ENCODE assay signal across 11 mouse cellular contexts in genomic region chr5:3512584-3512983, GRCm38 (mm10). TPM values are rescaled to one million over a fixed set of nuclear protein-coding genes. Genes with fewer than 3 reads are reported as not detected.
DNase-seq lines count a peak whose midpoint lies in the region; ATAC-seq lines count a peak whose summit lies in the region.
"Had no signal": no experiment of that assay in that cellular context is flagged by ENCODE, and none has a peak within 500 bp of the region (broad histone marks: within the 10 kb centered on the region; RNA-seq: fewer than 3 reads in every experiment).

No protein-coding gene starts in this region.

- no peak overlapping the region for H3K4me3 ChIP-seq in forebrain, embryonic 14.5 days (ENCODE audit: low read depth, low read length)
- H3K4me3 ChIP-seq in forebrain, embryonic 10.5 days: no peak overlapping the region
- no peak overlapping the region for H3K4me3 ChIP-seq in midbrain, embryonic 13.5 days (replicated peaks)
- H3K4me3 ChIP-seq in midbrain, embryonic 15.5 days: no peak overlapping the region
- H3K4me3 ChIP-seq: hindbrain, embryonic 12.5 days had no signal

- no peak overlapping the region for H3K4me2 ChIP-seq in forebrain, embryonic 14.5 days (ENCODE audit: low read length)
- no peak overlapping the region for H3K4me2 ChIP-seq in midbrain, embryonic 13.5 days (replicated peaks)
- H3K4me2 ChIP-seq in midbrain, embryonic 15.5 days: no peak overlapping the region
- H3K4me2 ChIP-seq: hindbrain, embryonic 12.5 days had no signal

- H3K9me3 ChIP-seq in forebrain, embryonic 14.5 days (replicated peaks; ENCODE audit: control insufficient read depth, low read length): no peaks in the 10 kb centered on the region
- no peaks in the 10 kb centered on the region for H3K9me3 ChIP-seq in forebrain, embryonic 10.5 days
- H3K9me3 ChIP-seq in midbrain, embryonic 13.5 days: no peaks in the 10 kb centered on the region
- H3K9me3 ChIP-seq in midbrain, embryonic 15.5 days: no peaks in the 10 kb centered on the region
- H3K9me3 ChIP-seq: hindbrain, embryonic 12.5 days had no signal

- no peaks in the 10 kb centered on the region for H3K36me3 ChIP-seq in forebrain, embryonic 14.5 days (ENCODE audit: control insufficient read depth, insufficient read depth, low read length)
- H3K36me3 ChIP-seq in forebrain, embryonic 10.5 days (replicated peaks): no peaks in the 10 kb centered on the region
- H3K36me3 ChIP-seq in midbrain, embryonic 13.5 days: no peaks in the 10 kb centered on the region
- H3K36me3 ChIP-seq in midbrain, embryonic 15.5 days (replicated peaks): no peaks in the 10 kb centered on the region
- H3K36me3 ChIP-seq: hindbrain, embryonic 12.5 days had no signal

- H3K27ac ChIP-seq in forebrain, embryonic 14.5 days (ENCODE audit: low read depth, low read length): no peak overlapping the region
- no peak overlapping the region for H3K27ac ChIP-seq in forebrain, embryonic 10.5 days
- no peak overlapping the region for H3K27ac ChIP-seq in midbrain, embryonic 13.5 days
- no peak overlapping the region for H3K27ac ChIP-seq in midbrain, embryonic 15.5 days
- H3K27ac ChIP-seq: hindbrain, embryonic 12.5 days had no signal

- H3K9ac ChIP-seq in forebrain, embryonic 14.5 days (ENCODE audit: low read length): no peak overlapping the region
- no peak overlapping the region for H3K9ac ChIP-seq in midbrain, embryonic 13.5 days (replicated peaks)
- H3K9ac ChIP-seq in midbrain, embryonic 15.5 days: no peak overlapping the region
- H3K9ac ChIP-seq: hindbrain, embryonic 12.5 days had no signal

- WGBS in forebrain, embryonic 14.5 days: 53% methylated on average over 4 of the region's 4 CpGs
- 52% methylated on average over 4 of the region's 4 CpGs for WGBS in forebrain, embryonic 10.5 days
- 52% methylated on average over 4 of the region's 4 CpGs for WGBS in midbrain, embryonic 13.5 days
- WGBS in midbrain, embryonic 15.5 days: 52% methylated on average over 4 of the region's 4 CpGs

- H3K27me3 ChIP-seq in forebrain, embryonic 14.5 days (replicated peaks; ENCODE audit: control insufficient read depth, insufficient read depth, low read length): no peaks in the 10 kb centered on the region
- no peaks in the 10 kb centered on the region for H3K27me3 ChIP-seq in forebrain, embryonic 10.5 days (ENCODE audit: poor library complexity, severe bottlenecking)
- no peaks in the 10 kb centered on the region for H3K27me3 ChIP-seq in midbrain, embryonic 13.5 days
- H3K27me3 ChIP-seq in midbrain, embryonic 15.5 days (replicated peaks): no peaks in the 10 kb centered on the region
- H3K27me3 ChIP-seq: hindbrain, embryonic 12.5 days had no signal

- DNase-seq in forebrain, embryonic 14.5 days (ENCODE audit: low spot score): peak; percentile 29
- DNase-seq in forebrain, embryonic 10.5 days (ENCODE audit: extremely low spot score, low spot score): no peak
- DNase-seq in retina, postnatal 1 day: peak; percentile 45
- no peak for DNase-seq in cerebellum, adult 11-12 months
- DNase-seq: left cerebral cortex, postnatal 4 days had no signal

- no peaks in the 10 kb centered on the region; the same call in 1 of the 2 replicates for H3K4me1 ChIP-seq in forebrain, embryonic 14.5 days (ENCODE audit: control insufficient read depth, insufficient read depth, low read length)
- no peaks in the 10 kb centered on the region for H3K4me1 ChIP-seq in forebrain, embryonic 10.5 days
- H3K4me1 ChIP-seq in midbrain, embryonic 13.5 days (replicated peaks): peaks cover 3% of the 10 kb centered on the region; the same call in 1 of the 2 replicates
- H3K4me1 ChIP-seq in midbrain, embryonic 15.5 days: no peaks in the 10 kb centered on the region
- H3K4me1 ChIP-seq: hindbrain, embryonic 12.5 days had no signal

- ATAC-seq in forebrain, embryonic 14.5 days: no peak
- peak; percentile 35; the same call in 1 of the 2 replicates for ATAC-seq in midbrain, embryonic 13.5 days
- ATAC-seq in midbrain, embryonic 15.5 days (replicated peaks): no peak; the same call in 1 of the 2 replicates
- peak; percentile 46 to 57; a peak in 3 of 4 replicates for ATAC-seq in hematopoietic stem cell, adult 5-6 weeks (replicated peaks in 1 of 2; ENCODE audit: insufficient read depth in 1 of 2, low FRiP score in 2 of 2, low TSS enrichment in 1 of 2, low read depth in 1 of 2, poor library complexity in 2 of 2, severe bottlenecking in 2 of 2)
- ATAC-seq in activated CD4-positive, CD25-positive, alpha-beta regulatory T cell, adult 4 months: no peak
- ATAC-seq: forebrain, embryonic 16.5 days had no signal

RNA-seq across cellular contexts. Expression of gene Fam133b, which starts 31.0 kb away (rescaled TPM):
- 26.9 and 29.6 TPM in 2 replicates for polyA plus RNA-seq in forebrain, embryonic 14.5 days (2014; fragmentation: Nextera tagmentation; extraction: Ambion mirVana)
- 35.7 and 39.3 TPM in 2 replicates for polyA plus RNA-seq in forebrain, embryonic 10.5 days (2016; fragmentation: Nextera tagmentation; extraction: Ambion mirVana)
- polyA plus RNA-seq in midbrain, embryonic 13.5 days (2015; fragmentation: Nextera tagmentation; extraction: Ambion mirVana): 32.5 and 35.5 TPM in 2 replicates
- polyA plus RNA-seq in midbrain, embryonic 15.5 days (2015; fragmentation: Nextera tagmentation; extraction: Ambion mirVana): 20.7 and 25.9 TPM in 2 replicates
- 134 and 149 TPM in 2 replicates for total RNA-seq in hematopoietic stem cell, adult 5-6 weeks (2017)
- polyA plus RNA-seq in activated CD4-positive, CD25-positive, alpha-beta regulatory T cell, adult 4 months (2017; shearing (Covaris generic)): 10 to 100 TPM; 38.1 to 52.1 TPM

RNA-seq across cellular contexts. Expression of gene 1700109H08Rik, which starts 58.8 kb away (rescaled TPM):
- polyA plus RNA-seq in forebrain, embryonic 14.5 days (2014; fragmentation: Nextera tagmentation; extraction: Ambion mirVana): 1.1 and 2.3 TPM in 2 replicates
- 3.3 and 3.7 TPM in 2 replicates for polyA plus RNA-seq in forebrain, embryonic 10.5 days (2016; fragmentation: Nextera tagmentation; extraction: Ambion mirVana)
- polyA plus RNA-seq in midbrain, embryonic 13.5 days (2015; fragmentation: Nextera tagmentation; extraction: Ambion mirVana): 4.1 and 4.3 TPM in 2 replicates
- polyA plus RNA-seq in midbrain, embryonic 15.5 days (2015; fragmentation: Nextera tagmentation; extraction: Ambion mirVana): 2.5 and 3.7 TPM in 2 replicates
- total RNA-seq in hematopoietic stem cell, adult 5-6 weeks (2017): 15.4 and 25.7 TPM in 2 replicates
- 1 to 10 TPM; 6.3 to 9.7 TPM for polyA plus RNA-seq in activated CD4-positive, CD25-positive, alpha-beta regulatory T cell, adult 4 months (2017; shearing (Covaris generic))

Comparison
In these comparisons a context has a peak if more than half of its experiments do, and no peak if none do; other contexts are left out.
1. ATAC-seq: peak in midbrain, embryonic 13.5 days (single experiment) and hematopoietic stem cell, adult 5-6 weeks (2 of 2); none in forebrain, embryonic 14.5 days (single experiment), midbrain, embryonic 15.5 days (single experiment) and activated CD4-positive, CD25-positive, alpha-beta regulatory T cell, adult 4 months (single experiment).
2. DNase-seq: peak in forebrain, embryonic 14.5 days (single experiment) and retina, postnatal 1 day (single experiment); none in forebrain, embryonic 10.5 days (single experiment) and cerebellum, adult 11-12 months (single experiment).